Mouse (Mus musculus) CH12.LX (cell line): ENCODE results near the gene Slc35b4. TPM values are rescaled to one million over a fixed set of nuclear protein-coding genes. Genes with fewer than 3 reads are reported as not detected.

Experiments
- DNase-seq: peaks from one replicate; pipeline ENCODE4 v3.0.0-alpha.2; 2013; ENCODE audit errors: extremely low read depth
- H3K27ac ChIP-seq: 2 replicates; pipeline ENCODE4 v1.5.1; 2012; ENCODE audit warnings: low read depth, mild to moderate bottlenecking, control low read depth, moderate library complexity; ENCODE audit not compliant: insufficient read depth
- H3K27me3 ChIP-seq: replicated peaks from 2 replicates; pipeline ENCODE3; 2012; ENCODE audit warnings: inconsistent platforms
- H3K36me3 ChIP-seq, 2 experiments: replicated peaks in 1 of 2; 2 replicates each; pipeline versions ENCODE3 to v1.6.1; 2012; ENCODE audit warnings: inconsistent platforms in 1 of 2, low read length in 1 of 2, mild to moderate bottlenecking in 1 of 2, mixed read lengths in 1 of 2, moderate library complexity in 1 of 2; ENCODE audit not compliant: control insufficient read depth in 1 of 2, insufficient read depth in 1 of 2
- H3K4me1 ChIP-seq, 2 experiments: 2 replicates each; pipeline ENCODE4 v1.6.1; 2012; ENCODE audit warnings: inconsistent platforms in 1 of 2, moderate library complexity in 1 of 2; ENCODE audit not compliant: insufficient read depth in 2 of 2, control insufficient read depth in 1 of 2
- H3K4me2 ChIP-seq: 2 replicates; pipeline ENCODE4 v1.6.1; 2012; ENCODE audit warnings: low read depth, mild to moderate bottlenecking, control low read depth; ENCODE audit not compliant: poor library complexity, insufficient read depth, severe bottlenecking
- H3K4me3 ChIP-seq, 3 experiments: fragments of 150-350 bp in 1 of 3; sonication (generic) in 1 of 3; replicated peaks in 1 of 3; 2 replicates each; pipeline versions ENCODE3 to v1.5.1; 2011 to 2012; ENCODE audit warnings: low read depth in 2 of 3, low read length in 2 of 3, mild to moderate bottlenecking in 2 of 3, moderate library complexity in 2 of 3, control low read depth in 1 of 3, improper control_type of control experiment in 1 of 3, inconsistent platforms in 1 of 3, mixed read lengths in 1 of 3; ENCODE audit not compliant: poor library complexity in 1 of 3
- H3K79me2 ChIP-seq: replicated peaks from 2 replicates; pipeline ENCODE4 v1.6.1; 2012; ENCODE audit warnings: mild to moderate bottlenecking, moderate library complexity; ENCODE audit not compliant: control insufficient read depth, poor library complexity, insufficient read depth, severe bottlenecking; ENCODE audit errors: extremely low read depth
- H3K9ac ChIP-seq: 2 replicates; pipeline ENCODE4 v1.6.1; 2012; ENCODE audit warnings: low read depth, mild to moderate bottlenecking, control low read depth, moderate library complexity; ENCODE audit not compliant: insufficient read depth
- H3K9me3 ChIP-seq: replicated peaks from 2 replicates; pipeline ENCODE3; 2012; ENCODE audit warnings: low read length, inconsistent platforms, mixed read lengths
- CHD1 ChIP-seq: IDR thresholded peaks from 2 replicates; pipeline ENCODE4 v1.6.1; 2012; ENCODE audit warnings: low read depth, low read length, improper control_type of control experiment, inconsistent platforms
- CHD2 ChIP-seq: IDR thresholded peaks from 2 replicates; pipeline ENCODE4 v1.6.1; 2011; ENCODE audit warnings: low read length, improper control_type of control experiment
- CTCF ChIP-seq, 2 experiments: IDR thresholded peaks in 1 of 2; conservative IDR thresholded peaks in 1 of 2; 2 replicates each; pipeline ENCODE4 v1.5.1; 2011 to 2012; ENCODE audit warnings: low read depth in 2 of 2, low read length in 2 of 2, improper control_type of control experiment in 1 of 2, inconsistent platforms in 1 of 2, mild to moderate bottlenecking in 1 of 2, moderate library complexity in 1 of 2
- ELF1 ChIP-seq: IDR thresholded peaks from 2 replicates; pipeline ENCODE4 v1.6.1; 2014; ENCODE audit warnings: low read depth, mild to moderate bottlenecking, inconsistent platforms, low read length, improper control_type of control experiment
- EP300 ChIP-seq: IDR thresholded peaks from 2 replicates; pipeline ENCODE4 v1.6.1; 2011; ENCODE audit warnings: low read length, improper control_type of control experiment
- ETS1 ChIP-seq: conservative IDR thresholded peaks from 2 replicates; pipeline ENCODE4 v1.6.1; 2012; ENCODE audit warnings: low read depth, mild to moderate bottlenecking, inconsistent platforms, low read length, improper control_type of control experiment, moderate library complexity
- GABPA ChIP-seq: IDR thresholded peaks from 2 replicates; pipeline ENCODE4 v1.6.1; 2012; ENCODE audit warnings: low read depth, low read length, improper control_type of control experiment, inconsistent platforms; ENCODE audit not compliant: insufficient replicate concordance
- HCFC1 ChIP-seq: IDR thresholded peaks from 2 replicates; pipeline ENCODE4 v1.6.1; 2012; ENCODE audit warnings: low read depth, mild to moderate bottlenecking, inconsistent platforms, low read length, improper control_type of control experiment
- IRF4 ChIP-seq: IDR thresholded peaks from 2 replicates; pipeline ENCODE4 v1.6.1; 2014; ENCODE audit warnings: low read depth, mild to moderate bottlenecking, inconsistent platforms, low read length, improper control_type of control experiment
- JUND ChIP-seq: conservative IDR thresholded peaks from 2 replicates; pipeline ENCODE4 v1.6.1; 2011; ENCODE audit warnings: low read depth, low read length, improper control_type of control experiment
- KAT2A ChIP-seq: IDR thresholded peaks from 2 replicates; pipeline ENCODE4 v1.6.1; 2012; ENCODE audit warnings: low read length, improper control_type of control experiment, inconsistent platforms; ENCODE audit not compliant: insufficient replicate concordance
- MAFK ChIP-seq: IDR thresholded peaks from 2 replicates; pipeline ENCODE4 v1.6.1; 2011; ENCODE audit warnings: low read length, improper control_type of control experiment; ENCODE audit not compliant: insufficient replicate concordance
- MAX ChIP-seq: IDR thresholded peaks from 2 replicates; pipeline ENCODE4 v1.6.1; 2011; ENCODE audit warnings: low read length, improper control_type of control experiment
- MAZ ChIP-seq: IDR thresholded peaks from 2 replicates; pipeline ENCODE4 v1.6.1; 2012; ENCODE audit warnings: low read depth, mild to moderate bottlenecking, inconsistent platforms, low read length, improper control_type of control experiment, moderate library complexity
- MEF2A ChIP-seq: IDR thresholded peaks from 2 replicates; pipeline ENCODE4 v1.6.1; 2014; ENCODE audit warnings: low read depth, mild to moderate bottlenecking, inconsistent platforms, low read length, improper control_type of control experiment, borderline replicate concordance
- MXI1 ChIP-seq: IDR thresholded peaks from 2 replicates; pipeline ENCODE4 v1.6.1; 2011; ENCODE audit warnings: mild to moderate bottlenecking, low read depth, low read length, improper control_type of control experiment
- MYC ChIP-seq: IDR thresholded peaks from 2 replicates; pipeline ENCODE4 v1.6.1; 2011; ENCODE audit warnings: low read depth, mild to moderate bottlenecking, improper control_type of control experiment, low read length
- NELFE ChIP-seq: IDR thresholded peaks from 2 replicates; pipeline ENCODE4 v1.6.1; 2011; ENCODE audit warnings: low read depth, low read length, improper control_type of control experiment
- NRF1 ChIP-seq: IDR thresholded peaks from 2 replicates; pipeline ENCODE4 v1.6.1; 2014; ENCODE audit warnings: low read depth, mild to moderate bottlenecking, inconsistent platforms, low read length, improper control_type of control experiment, moderate library complexity
- POLR2AphosphoS2 ChIP-seq: IDR thresholded peaks from 2 replicates; pipeline ENCODE4 v1.6.1; 2011; ENCODE audit warnings: low read depth, low read length, improper control_type of control experiment
- RAD21 ChIP-seq: IDR thresholded peaks from 2 replicates; pipeline ENCODE4 v1.6.1; 2011; ENCODE audit warnings: low read depth, mild to moderate bottlenecking, low read length, improper control_type of control experiment, moderate library complexity
- SIN3A ChIP-seq: IDR thresholded peaks from 2 replicates; pipeline ENCODE4 v1.6.1; 2012; ENCODE audit warnings: low read length, improper control_type of control experiment, inconsistent platforms
- SMC3 ChIP-seq: IDR thresholded peaks from 2 replicates; pipeline ENCODE4 v1.6.1; 2011; ENCODE audit warnings: low read depth, low read length, improper control_type of control experiment
- TBP ChIP-seq: conservative IDR thresholded peaks from 2 replicates; pipeline ENCODE4 v1.6.1; 2011; ENCODE audit warnings: low read depth, low read length, improper control_type of control experiment
- TCF12 ChIP-seq: IDR thresholded peaks from 2 replicates; pipeline ENCODE4 v1.6.1; 2014; ENCODE audit warnings: low read depth, mild to moderate bottlenecking, inconsistent platforms, low read length, improper control_type of control experiment
- UBTF ChIP-seq: IDR thresholded peaks from 2 replicates; pipeline ENCODE4 v1.6.1; 2012; ENCODE audit warnings: low read depth, mild to moderate bottlenecking, inconsistent platforms, low read length, improper control_type of control experiment, moderate library complexity
- USF1 ChIP-seq: IDR thresholded peaks from 2 replicates; pipeline ENCODE4 v1.6.1; 2014; ENCODE audit warnings: low read depth, mild to moderate bottlenecking, inconsistent platforms, low read length, improper control_type of control experiment
- USF2 ChIP-seq: conservative IDR thresholded peaks from 2 replicates; pipeline ENCODE4 v1.6.1; 2011; ENCODE audit warnings: low read depth, low read length, improper control_type of control experiment
- ZC3H11A ChIP-seq: IDR thresholded peaks from 2 replicates; pipeline ENCODE4 v1.6.1; 2012; ENCODE audit warnings: low read depth, mild to moderate bottlenecking, inconsistent platforms, low read length, improper control_type of control experiment
- ZKSCAN1 ChIP-seq: IDR thresholded peaks from 2 replicates; pipeline ENCODE4 v1.6.1; 2012; ENCODE audit warnings: low read depth, inconsistent platforms, low read length, improper control_type of control experiment, borderline replicate concordance
- ZMIZ1 ChIP-seq: IDR thresholded peaks from 2 replicates; pipeline ENCODE4 v1.6.1; 2012; ENCODE audit warnings: low read depth, mild to moderate bottlenecking, inconsistent platforms, low read length, improper control_type of control experiment
- ZNF384 ChIP-seq: IDR thresholded peaks from 2 replicates; pipeline ENCODE4 v1.6.1; 2012; ENCODE audit warnings: low read depth, low read length, improper control_type of control experiment, inconsistent platforms
- dilution Hi-C: fragments of 300-500 bp; cut with MboI; formaldehyde crosslinking; loops from 2 replicates; pipeline ENCODE4 v1.14.3; 2020; ENCODE audit warnings: low sequenced_read_pairs; ENCODE audit not compliant: extremely low pct_unique_long_range_greater_than_20kb, extremely low pct_ligation_motif_present
- in situ Hi-C: fragments of 300-500 bp; cut with MboI; formaldehyde crosslinking; loops from 3 replicates; pipeline ENCODE4 v1.14.3; 2019; ENCODE audit warnings: low sequenced_read_pairs, low pct_ligation_motif_present, low pct_unique_long_range_greater_than_20kb, mixed read lengths
- polyA plus RNA-seq: library from polyadenylated mRNA; unstranded; fragments of >175 nt; gene quantifications from 2 replicates; pipeline ENCODE4 v1.2.1, GENCODE M21; 2012; ENCODE audit warnings: low read depth; ENCODE audit not compliant: insufficient read length
- total RNA-seq, 2 experiments: library from RNA; depleted of rRNA; stranded (reverse); fragments of 300-350 nt in 1 of 2; fragments of >200 nt in 1 of 2; gene quantifications; 2 replicates each; pipeline ENCODE4 v1.2.3; 2012 to 2014

Slc35b4 gene
- total and polyA plus RNA-seq, 3 experiments: 16.9 to 34.8 (median 19.8) TPM

GRCm38 (mm10) chr6:34191401-34191800 is 14.5 kb upstream of the Slc35b4 start:
- Histone ChIP-seq H3K9ac (no peak overlapping the region), H3K4me1 (peaks cover 5 to 14% of the 10 kb centered on the region in 2 experiments; a peak in 3 of 4 replicates), H3K36me3 (no peaks in the 10 kb centered on the region), H3K27me3 (no peaks in the 10 kb centered on the region), H3K79me2 (no peaks in the 10 kb centered on the region), H3K4me2 (no peak overlapping the region), H3K4me3 (no peak overlapping the region), H3K27ac (no peak overlapping the region), H3K9me3 (peaks cover 11% of the 10 kb centered on the region)
- dilution Hi-C loops (no loop called here), in situ Hi-C loops (no loop called here)
- TF ChIP-seq ZNF384 (no peak), RAD21 (no peak), EP300 (no peak), KAT2A (no peak), IRF4 (no peak)
- DNase-seq: no peak

GRCm38 (mm10) chr6:34189494-34189893 is 12.6 kb upstream of the Slc35b4 start:
- Histone ChIP-seq H3K4me1 (peaks cover 5 to 16% of the 10 kb centered on the region in 2 experiments; a peak in 3 of 4 replicates), H3K27ac (peak overlapping the region; percentile 56), H3K9me3 (peaks cover 8% of the 10 kb centered on the region), H3K4me2 (no peak overlapping the region; the same call in 1 of the 2 replicates), H3K9ac (no peak overlapping the region), H3K4me3 (no peak overlapping the region), H3K27me3 (no peaks in the 10 kb centered on the region), H3K36me3 (no peaks in the 10 kb centered on the region), H3K79me2 (no peaks in the 10 kb centered on the region)
- dilution Hi-C loops (no loop called here), in situ Hi-C loops (no loop called here)
- peak; percentile 81 for DNase-seq
- no peak for TF ChIP-seq ZMIZ1
- TF ChIP-seq RAD21: no peak; the same call in 1 of the 2 replicates
- no peak for TF ChIP-seq CTCF (conservative IDR thresholded peaks at IDR 0.05 in 1 of 2, IDR thresholded peaks at IDR 0.05 in 1 of 2; ENCODE audit: low read depth in 2 of 2, low read length in 2 of 2)
- TF ChIP-seq CHD1: no peak
- TF ChIP-seq ZKSCAN1: no peak
- no peak for TF ChIP-seq HCFC1
- peak; percentile 56; the same call in 1 of the 2 replicates for TF ChIP-seq MAFK
- peak; percentile 43; the same call in 1 of the 2 replicates for TF ChIP-seq MEF2A
- no peak for TF ChIP-seq GABPA
- TF ChIP-seq CHD2: 0 out of 2 replicates have a peak, but pooled peaks have one; percentile 32
- TF ChIP-seq UBTF: no peak
- TF ChIP-seq MXI1: no peak
- no peak for TF ChIP-seq NRF1
- peak; percentile 78; the same call in 1 of the 2 replicates for TF ChIP-seq IRF4
- TF ChIP-seq MAX: peak; percentile 43; the same call in 1 of the 2 replicates
- no peak for TF ChIP-seq NELFE
- no peak for TF ChIP-seq SIN3A
- TF ChIP-seq KAT2A: no peak
- TF ChIP-seq MAZ: no peak
- peak; percentile 59; the same call in 1 of the 2 replicates for TF ChIP-seq JUND
- TF ChIP-seq POLR2AphosphoS2: no peak
- TF ChIP-seq EP300: peak; percentile 79
- peak; percentile 73 for TF ChIP-seq ETS1
- peak; percentile 7; the same call in 1 of the 2 replicates for TF ChIP-seq SMC3
- no peak for TF ChIP-seq USF1
- TF ChIP-seq MYC: peak; percentile 58; the same call in 1 of the 2 replicates
- no peak for TF ChIP-seq ELF1
- TF ChIP-seq USF2: no peak
- no peak for TF ChIP-seq ZC3H11A
- TF ChIP-seq TBP: no peak
- TF ChIP-seq TCF12: peak; percentile 44; the same call in 1 of the 2 replicates
